Comparison of ENCODE assay signal across 19 mouse cellular contexts in genomic region chr6:40441755-40442154, GRCm38 (mm10). TPM values are rescaled to one million over a fixed set of nuclear protein-coding genes. Genes with fewer than 3 reads are reported as not detected.
DNase-seq lines count a peak whose midpoint lies in the region; TF ChIP-seq lines count a peak whose summit lies in the region.
"Had no signal": no experiment of that assay in that cellular context is flagged by ENCODE, and none has a peak within 500 bp of the region (broad histone marks: within the 10 kb centered on the region; RNA-seq: fewer than 3 reads in every experiment).

No protein-coding gene starts in this region.

- peak; percentile 47 for TF ChIP-seq CTCF in layer of hippocampus, adult 2 months (conservative IDR thresholded peaks at IDR 0.05)
- TF ChIP-seq CTCF in thymus, adult 2 months (IDR thresholded peaks at IDR 0.05; ENCODE audit: borderline replicate concordance, control insufficient read depth, extremely low read depth, insufficient read depth, low read length, poor library complexity) = no peak

- no peak overlapping the region for H3K27ac ChIP-seq in layer of hippocampus, adult 2 months
- H3K27ac ChIP-seq in thymus, adult 2 months (ENCODE audit: control insufficient read depth, insufficient read depth, low read length) = no peak overlapping the region
- H3K27ac ChIP-seq: intestine, embryonic 15.5 days had no signal

- DNase-seq in layer of hippocampus, adult 2 months (ENCODE audit: low spot score in 2 of 2) = no peak
- no peak for DNase-seq in layer of hippocampus, adult 11-12 months (ENCODE audit: low spot score)
- DNase-seq in thymus, adult 2 months = peak; percentile 31
- DNase-seq in thymus, postnatal 36 days = no peak
- peak; percentile 16 for DNase-seq in R1 (ENCODE audit: low read depth, low spot score)
- DNase-seq in ovary, postnatal 14 days (ENCODE audit: low spot score) = no peak
- DNase-seq in embryo, embryonic 11 days = no peak
- DNase-seq: cerebellum, adult 11-12 months; gastrocnemius, postnatal 14 days; heart, postnatal 4 days; kidney, postnatal 14 days; left cerebral cortex, postnatal 4 days; lung, adult 18-20 months; right cerebral cortex, postnatal 25 days had no signal

- peaks cover 2% of the 10 kb centered on the region for H3K4me1 ChIP-seq in thymus, adult 2 months (replicated peaks; ENCODE audit: control insufficient read depth, insufficient read depth, low read length)
- H3K4me1 ChIP-seq: heart, embryonic 12.5 days; intestine, embryonic 15.5 days had no signal

- no peaks in the 10 kb centered on the region for H3K36me3 ChIP-seq in thymus, adult 2 months (ENCODE audit: control insufficient read depth, insufficient read depth, low read length)
- H3K36me3 ChIP-seq: heart, embryonic 12.5 days; intestine, embryonic 15.5 days had no signal

- H3K4me3 ChIP-seq in layer of hippocampus, adult 2 months = no peak overlapping the region
- H3K4me3 ChIP-seq in thymus, adult 2 months (ENCODE audit: control insufficient read depth, insufficient read depth, low read length) = no peak overlapping the region
- H3K4me3 ChIP-seq: heart, embryonic 12.5 days; intestine, embryonic 15.5 days; megakaryocyte, embryonic 14.5 days had no signal

- TF ChIP-seq POLR2A in thymus, adult 2 months (IDR thresholded peaks at IDR 0.05; ENCODE audit: control insufficient read depth, extremely low read depth, insufficient read depth, low read length, poor library complexity) = no peak

- H3K27me3 ChIP-seq in thymus, adult 2 months (ENCODE audit: control insufficient read depth, insufficient read depth, low read length) = no peaks in the 10 kb centered on the region
- H3K27me3 ChIP-seq: intestine, embryonic 15.5 days had no signal

- 50% methylated on average over 3 of the region's 3 CpGs for WGBS in thymus, adult 2 months

RNA-seq across cellular contexts. Expression of gene Wee2, which starts 2.9 kb away (rescaled TPM):
- total RNA-seq in layer of hippocampus, adult 2 months (2021) = not detected
- polyA plus RNA-seq in thymus, adult 2 months (2012; rRNA removed) = 0.04 and 0.28 TPM in 2 replicates
- total RNA-seq: gastrocnemius, postnatal 14 days; heart, postnatal 4 days; layer of hippocampus, postnatal 14 days; left cerebral cortex, postnatal 4 days had no signal
- polyA plus RNA-seq: heart, embryonic 12.5 days; stomach, embryonic 14.5 days had no signal

RNA-seq across cellular contexts. Expression of gene E330009J07Rik, which starts 5.8 kb away (rescaled TPM):
- total RNA-seq in layer of hippocampus, adult 2 months (2021) = 10 to 100 TPM; 42.5 to 47.0 TPM
- 14.7 and 16.3 TPM in 2 replicates for polyA plus RNA-seq in thymus, adult 2 months (2012; rRNA removed)

RNA-seq across cellular contexts. Expression of gene Ssbp1, which starts 29.4 kb away (rescaled TPM):
- total RNA-seq in layer of hippocampus, adult 2 months (2021) = 10 to 100 TPM; 34.0 to 36.0 TPM
- polyA plus RNA-seq in thymus, adult 2 months (2012; rRNA removed) = 15.9 and 19.4 TPM in 2 replicates

RNA-seq across cellular contexts. Expression of gene Tas2r137, which starts 49.3 kb away (rescaled TPM):
- under 1 TPM in 1 of 2 experiments, not detected in 1; 0.59 TPM for total RNA-seq in layer of hippocampus, adult 2 months (2021)
- polyA plus RNA-seq in thymus, adult 2 months (2012; rRNA removed) = not detected in 2 replicates
- total RNA-seq: gastrocnemius, postnatal 14 days; heart, postnatal 4 days had no signal
- polyA plus RNA-seq: heart, embryonic 12.5 days; intestine, embryonic 15.5 days; stomach, embryonic 14.5 days had no signal

RNA-seq across cellular contexts. Expression of gene Tas2r108, which starts 51.6 kb away (rescaled TPM):
- under 1 TPM in 1 of 2 experiments, not detected in 1; 0.49 TPM for total RNA-seq in layer of hippocampus, adult 2 months (2021)
- 0.26 and 0.36 TPM in 2 replicates for polyA plus RNA-seq in thymus, adult 2 months (2012; rRNA removed)
- total RNA-seq: gastrocnemius, postnatal 14 days; heart, postnatal 4 days; left cerebral cortex, postnatal 4 days had no signal
- polyA plus RNA-seq: heart, embryonic 12.5 days; intestine, embryonic 15.5 days had no signal

Comparison
In these comparisons a context has a peak if more than half of its experiments do, and no peak if none do; other contexts are left out.
1. DNase-seq: peak in thymus, adult 2 months (single experiment) and R1 (single experiment); none in layer of hippocampus, adult 2 months (0 of 2), layer of hippocampus, adult 11-12 months (single experiment), thymus, postnatal 36 days (0 of 2), ovary, postnatal 14 days (single experiment) and embryo, embryonic 11 days (single experiment).